Mouse (Mus musculus): ENCODE results near the gene Opcml.
A peak's percentile ranks its signal among the peaks of the same experiment; 100 is the strongest.

The Opcml gene

DNA sequence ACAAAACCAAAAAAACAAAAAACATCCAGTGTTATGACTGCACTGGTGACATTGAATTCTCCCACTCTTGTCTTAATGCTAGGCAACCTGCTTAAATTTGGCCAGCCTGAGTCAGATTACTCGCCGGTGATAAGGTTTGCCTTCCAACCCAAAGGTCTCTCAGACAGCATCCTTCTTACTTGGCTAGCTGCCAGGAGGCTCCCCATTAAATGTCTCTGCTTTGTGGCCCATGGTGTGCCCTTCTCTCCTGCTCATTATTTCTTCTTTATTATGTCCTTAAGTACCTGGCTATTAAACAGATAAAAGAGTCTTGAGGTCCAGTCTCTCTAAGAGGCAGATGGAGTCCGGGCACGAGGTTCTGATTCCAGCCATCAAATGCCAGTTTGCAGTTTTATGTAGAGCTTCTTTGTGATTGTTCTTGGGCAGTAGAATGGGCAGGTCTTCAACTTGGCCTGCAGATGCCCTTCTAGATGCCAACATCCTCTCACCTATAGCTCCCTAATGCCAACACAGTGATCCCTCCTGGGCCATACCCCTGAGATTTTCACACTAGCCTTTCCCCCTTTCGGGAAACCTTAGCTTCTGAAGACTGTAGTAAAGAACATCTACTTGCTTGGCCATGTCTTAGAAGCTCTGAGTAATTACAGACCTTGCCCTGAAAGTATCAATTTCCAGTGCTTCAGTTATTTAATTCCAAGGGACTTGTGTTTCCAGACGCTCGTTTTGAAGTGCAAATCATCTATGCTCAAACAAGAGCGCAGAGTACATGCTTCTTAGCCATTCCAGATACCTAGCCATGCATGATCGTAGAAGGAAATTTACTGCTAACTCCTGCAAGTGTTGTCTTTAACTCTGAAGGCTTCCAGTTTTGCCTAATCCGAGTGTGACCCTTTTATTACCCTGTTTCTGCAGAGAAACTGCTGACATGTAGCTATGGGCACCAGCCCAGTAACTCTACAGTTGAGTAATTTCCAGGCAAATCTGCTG lies 986.2 kb downstream of the Opcml start:
- peak; percentile 41 to 43 for DNase-seq

DNA sequence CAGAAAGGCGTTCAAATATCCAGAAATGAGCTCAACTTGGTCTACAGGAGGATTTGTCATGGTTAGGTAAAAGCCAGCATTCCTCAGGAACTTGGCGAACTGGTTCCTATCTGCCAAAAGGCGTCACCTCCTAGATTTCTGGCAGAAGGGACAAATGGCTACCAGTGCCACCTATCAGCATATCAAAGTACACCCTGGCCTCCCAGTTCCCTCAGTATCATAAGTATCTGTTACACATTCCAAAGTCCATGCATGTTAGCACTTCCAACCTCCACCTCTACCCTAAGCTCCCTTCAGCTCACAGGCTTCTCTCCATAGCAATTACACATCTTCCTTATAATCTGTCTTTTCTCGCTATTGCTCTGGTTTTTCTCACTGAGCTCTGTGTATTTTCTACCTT lies 993.3 kb downstream of the Opcml start:
- DNase-seq: no peak

DNA sequence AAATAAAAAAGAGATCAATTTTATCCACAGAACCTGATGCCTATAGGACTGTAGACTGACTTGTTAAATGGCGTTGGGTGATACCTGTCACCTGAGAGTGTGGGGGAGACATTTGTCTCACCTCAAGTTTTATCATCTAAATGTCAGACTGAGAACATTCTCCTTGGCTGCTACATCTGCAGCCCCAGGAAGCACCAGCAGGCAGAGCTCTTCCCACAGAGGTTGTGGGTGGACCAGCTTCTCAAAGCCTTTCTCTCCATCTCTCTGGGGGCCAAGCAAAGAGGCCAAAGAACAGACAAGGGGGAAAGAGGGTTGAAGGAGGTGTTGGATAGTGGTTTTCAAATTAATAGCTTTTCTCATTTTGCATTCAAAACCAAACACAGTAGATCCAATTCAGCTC lies 998.9 kb downstream of the Opcml start:
- DNase-seq: no peak

DNA sequence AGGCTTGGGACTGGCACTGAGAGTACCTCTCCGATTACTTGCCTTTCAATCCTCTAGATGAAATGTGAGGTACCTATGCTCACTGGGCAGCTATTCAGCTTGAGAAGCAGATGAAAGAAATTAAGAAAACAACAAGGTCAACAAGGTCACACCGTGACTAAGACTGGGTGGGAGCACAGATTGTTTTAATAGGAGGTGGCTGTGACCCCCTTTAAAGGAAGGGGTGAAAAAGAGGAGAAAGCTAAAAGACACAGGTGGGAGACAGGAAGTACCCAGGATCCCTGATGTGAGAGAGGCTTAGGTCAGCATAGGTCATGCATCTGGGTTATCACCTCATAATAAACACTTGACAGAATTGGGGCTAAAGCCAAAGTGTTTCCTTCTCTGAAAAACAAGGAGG lies 1009.5 kb downstream of the Opcml start:
- DNase-seq: no peak

DNA sequence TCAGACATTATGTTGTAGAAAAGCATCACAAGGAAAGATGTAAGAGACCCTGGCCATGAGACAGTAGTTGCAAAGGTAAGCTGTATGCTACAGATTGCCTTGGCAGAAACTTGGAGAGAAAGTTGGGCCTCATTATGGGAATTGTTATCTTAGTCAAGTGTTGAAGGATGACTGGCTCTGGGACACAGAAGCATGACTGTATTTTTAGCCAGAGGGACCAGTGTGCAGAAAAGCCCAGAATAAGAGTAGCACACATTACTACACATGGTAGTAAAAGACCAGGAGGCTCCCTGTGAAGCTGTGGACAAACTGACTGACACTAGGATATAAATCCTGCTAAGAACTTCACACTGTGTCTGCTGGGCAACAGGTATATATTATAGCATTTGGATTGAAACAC lies 1016.1 kb downstream of the Opcml start:
- no peak for DNase-seq

DNA sequence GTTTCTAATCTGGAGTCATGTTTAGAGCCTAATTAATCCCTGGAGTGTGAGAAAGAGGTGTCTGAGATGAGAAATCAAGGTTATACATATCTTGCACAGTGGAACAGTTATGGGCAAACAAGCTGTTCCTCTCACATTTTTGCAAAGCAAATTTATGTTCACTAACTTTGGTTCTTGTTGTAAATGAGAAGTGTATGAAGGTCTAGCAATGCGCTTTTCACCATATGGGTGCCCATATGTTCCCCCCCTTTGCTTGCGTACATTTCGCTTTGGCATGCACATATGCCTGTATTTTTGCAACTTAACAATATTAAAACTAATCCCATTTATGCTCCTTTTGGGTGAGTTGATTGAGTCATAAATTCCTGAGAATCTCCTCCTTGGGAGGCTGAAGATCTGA lies 1031.5 kb downstream of the Opcml start:
- no peak for DNase-seq

DNA sequence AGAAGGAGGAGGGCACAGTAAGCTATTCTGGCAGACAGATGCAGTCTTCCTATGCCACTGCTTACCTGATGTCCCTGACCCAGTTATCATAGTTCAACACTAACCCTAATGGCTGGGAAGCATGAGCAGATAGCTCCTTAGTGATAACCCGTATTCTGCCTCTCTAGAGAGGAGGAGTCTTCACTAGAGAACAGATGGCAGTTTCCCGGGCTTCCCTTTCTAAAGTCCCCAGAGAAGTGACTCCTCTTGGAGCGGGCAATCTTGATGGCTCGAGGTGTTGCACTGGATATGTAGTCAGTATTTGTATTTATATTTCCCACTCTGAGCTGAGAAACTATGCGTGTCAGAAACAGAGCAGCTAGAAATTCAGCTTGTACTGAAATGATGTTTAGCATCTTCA lies 1031.9 kb downstream of the Opcml start:
- DNase-seq: no peak

DNA sequence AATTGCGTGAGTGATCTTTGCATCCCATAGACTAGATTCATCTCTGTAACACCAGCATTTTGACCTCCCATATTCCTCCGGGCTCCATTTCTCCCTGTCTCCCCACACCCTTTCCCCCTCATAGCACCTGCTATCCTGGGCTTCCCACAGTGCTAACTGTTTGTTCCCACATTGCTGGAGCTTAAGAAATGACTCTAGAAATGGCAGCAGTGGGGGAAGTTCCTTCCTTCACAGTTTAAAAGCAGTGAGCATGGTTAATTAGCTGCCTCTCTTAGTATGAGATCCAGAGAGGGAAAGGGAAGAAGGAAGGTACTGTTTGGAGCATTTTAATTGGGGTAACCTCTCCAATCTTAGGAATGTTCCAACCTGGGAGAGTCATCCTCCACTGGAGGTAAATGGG lies 1035.2 kb downstream of the Opcml start:
- no peak for DNase-seq

DNA sequence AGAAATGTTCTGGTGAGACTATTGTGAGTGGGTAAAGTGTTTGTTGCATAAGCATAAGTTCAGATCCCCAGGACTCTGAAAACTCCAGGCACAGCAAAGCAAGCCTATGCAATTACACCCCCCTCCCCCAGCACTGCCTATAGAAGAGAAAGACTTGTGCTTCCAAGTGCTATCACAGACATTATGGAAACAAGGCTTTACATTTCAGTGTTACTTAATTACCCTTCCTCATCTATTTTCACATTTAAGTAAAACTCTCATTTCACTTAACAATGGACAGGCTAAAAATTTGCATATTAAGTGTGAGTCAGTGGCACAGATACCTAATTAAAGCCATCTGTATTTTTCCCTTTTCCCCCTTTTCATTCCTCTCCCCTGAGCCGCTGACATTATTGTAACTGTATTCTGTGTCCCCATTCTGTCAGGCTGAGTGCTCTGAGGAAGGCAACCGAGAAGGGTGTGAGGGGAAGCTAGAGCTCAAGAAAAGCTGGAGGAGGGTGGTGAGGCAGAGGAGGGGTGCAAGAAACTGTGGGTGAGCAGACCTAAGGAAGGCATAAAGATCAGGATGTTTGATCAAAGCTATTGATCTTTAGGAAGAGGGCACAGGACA lies 1055.5 kb downstream of the Opcml start:
- DNase-seq: no peak

DNA sequence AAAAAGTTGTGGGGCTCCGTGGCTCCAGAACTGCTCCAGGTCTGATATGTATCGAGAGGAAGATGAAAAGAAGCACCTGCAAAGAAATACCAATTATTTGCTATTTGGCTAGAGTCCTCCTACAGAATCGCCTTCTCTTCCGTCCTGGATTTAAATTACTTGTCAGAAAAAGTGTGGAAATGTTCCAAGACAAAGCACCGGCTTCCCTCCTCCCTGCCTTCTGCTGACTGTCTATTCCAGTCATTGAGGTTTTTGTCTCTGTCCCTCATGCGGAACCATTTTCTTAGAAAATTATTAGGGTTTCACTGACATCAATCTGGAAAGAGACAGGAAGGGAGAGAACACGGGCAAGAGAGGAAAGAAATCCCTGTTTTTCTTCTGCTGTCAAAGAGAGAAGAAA lies 1065.3 kb downstream of the Opcml start:
- peak in 1 of 2 experiments; percentile 24 for DNase-seq

DNA sequence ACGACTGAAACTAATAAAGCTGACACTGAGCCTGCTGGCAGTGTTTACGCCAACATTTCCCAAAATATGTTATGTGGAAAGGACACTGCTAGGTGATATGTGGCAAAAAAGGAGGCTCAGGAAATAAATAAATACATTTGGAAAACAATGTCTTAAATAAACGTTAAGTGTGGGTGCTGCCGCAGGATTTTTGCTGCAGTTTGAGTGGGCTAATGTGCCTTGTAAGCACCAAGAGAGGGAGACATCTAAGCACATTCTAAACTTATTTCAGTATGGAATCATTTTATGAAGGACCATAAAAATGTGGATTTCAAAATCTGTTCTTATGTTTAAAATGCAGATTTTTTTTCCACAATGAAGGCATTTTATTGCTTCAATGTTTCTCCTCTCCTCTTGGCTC lies 1071.4 kb downstream of the Opcml start:
- no peak for DNase-seq

DNA sequence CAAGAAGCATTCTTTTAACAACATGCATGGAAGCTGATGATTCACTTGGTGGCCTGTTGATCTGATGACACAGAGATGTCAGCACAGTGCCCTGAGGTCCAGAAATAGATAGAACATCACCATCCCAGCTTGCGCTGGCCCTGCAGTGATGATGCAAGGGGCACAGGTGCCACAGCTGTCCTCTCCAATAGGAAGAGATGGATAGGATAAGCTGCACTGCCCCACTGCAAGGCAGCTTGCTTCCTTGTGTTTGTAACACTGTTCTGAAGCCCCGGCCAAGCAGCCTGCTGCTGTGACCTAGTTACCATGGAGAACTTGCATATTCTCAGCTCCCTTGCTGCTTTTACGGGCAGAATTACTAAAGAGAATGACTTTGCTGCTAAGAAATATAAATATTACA lies 1076.7 kb downstream of the Opcml start:
- peak; percentile 49 to 50 for DNase-seq

DNA sequence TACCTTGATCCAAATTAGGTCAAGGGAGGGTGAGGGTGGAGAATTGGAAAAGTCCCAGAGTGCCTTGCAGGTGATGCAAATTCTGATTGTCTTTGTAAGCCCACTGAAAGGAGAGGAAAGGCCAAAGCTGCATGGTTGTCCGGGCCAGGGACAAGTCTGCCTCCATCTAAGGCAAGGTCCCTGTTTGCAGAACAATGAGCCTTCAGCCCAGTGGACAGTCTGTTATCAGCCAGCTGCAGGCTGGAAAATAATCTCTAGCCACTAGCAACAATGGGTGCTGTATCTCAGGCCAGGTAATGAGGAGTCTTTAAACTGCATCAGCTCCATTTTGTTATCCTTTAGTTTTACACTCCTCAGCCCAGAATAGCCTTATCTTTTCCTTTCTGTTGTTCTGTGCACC lies 1079.9 kb downstream of the Opcml start:
- DNase-seq: no peak

DNA sequence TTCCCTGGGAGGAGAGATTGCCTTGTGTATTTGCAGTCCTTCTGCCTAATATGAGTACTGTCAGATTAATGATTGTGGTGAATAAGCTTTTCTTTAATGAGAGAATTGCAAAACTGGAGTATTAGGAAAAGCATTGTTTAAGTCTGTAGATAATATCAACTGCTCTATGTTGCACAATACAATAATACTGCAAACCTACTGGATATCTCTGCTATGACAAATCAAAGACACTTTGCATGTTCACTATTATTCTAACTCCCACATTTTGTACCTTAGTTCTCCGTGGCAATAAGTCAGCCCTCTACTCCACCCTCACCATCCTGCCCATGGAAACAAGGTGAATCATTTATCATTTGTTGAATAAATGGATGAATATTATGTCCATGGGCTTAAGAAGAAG lies 1092.0 kb downstream of the Opcml start:
- DNase-seq: no peak

DNA sequence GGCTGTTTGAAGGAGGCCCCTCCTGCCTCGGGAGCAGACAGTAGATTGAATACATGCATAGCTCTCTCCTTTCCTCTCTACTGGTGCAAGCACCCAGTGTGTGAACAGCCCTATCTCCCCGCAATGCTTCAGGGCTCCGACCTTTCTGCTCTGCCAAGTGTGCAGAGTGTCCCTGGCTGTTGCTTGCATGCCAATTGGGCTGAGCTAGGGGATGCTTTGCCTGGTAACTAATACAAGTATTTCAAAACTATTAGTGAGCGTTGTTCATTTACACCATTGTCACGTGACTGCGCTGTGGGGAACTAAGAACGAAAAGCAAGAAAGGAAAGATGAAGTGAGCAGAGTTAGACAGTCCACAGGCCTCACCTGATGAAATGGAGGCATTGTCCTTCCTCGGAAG lies 1101.0 kb downstream of the Opcml start:
- no peak for DNase-seq

DNA sequence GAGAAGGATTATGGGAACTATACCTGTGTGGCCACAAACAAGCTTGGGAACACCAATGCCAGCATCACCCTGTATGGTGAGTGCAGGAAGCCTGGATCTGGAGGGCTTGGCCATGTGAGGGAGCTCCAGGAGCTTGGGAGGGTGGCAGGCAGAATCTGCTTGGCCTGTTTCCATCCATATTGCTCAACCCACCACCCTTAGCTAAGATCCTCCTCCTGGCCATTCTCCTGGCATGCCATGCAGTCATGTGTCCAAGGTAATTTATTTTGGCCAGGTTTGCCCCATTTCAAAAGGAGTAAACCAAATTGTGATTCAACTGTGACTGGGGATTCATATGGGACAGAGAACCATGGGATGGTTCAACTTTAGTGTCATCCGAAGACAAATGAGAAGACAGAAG lies 1112.7 kb downstream of the Opcml start:
- DNase-seq: no peak

DNA sequence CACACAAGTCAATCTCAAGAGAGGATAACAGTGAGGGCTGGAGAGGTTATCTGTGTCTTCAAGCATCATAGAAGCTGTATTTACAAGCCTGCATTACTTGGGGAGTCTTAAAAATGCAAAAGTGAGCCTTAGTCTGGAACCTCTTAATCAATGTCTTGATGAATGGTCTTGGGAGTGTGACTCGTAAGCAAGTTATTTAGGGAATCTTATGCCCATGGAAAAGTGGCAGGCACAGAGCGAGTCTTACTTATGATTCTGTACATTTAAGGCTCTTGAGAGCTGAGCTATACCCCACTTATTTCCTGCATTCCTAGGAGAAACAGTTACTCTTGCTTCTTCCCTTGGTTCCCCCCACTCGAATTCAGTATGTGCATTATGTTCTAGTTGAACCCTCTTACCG lies 1119.2 kb downstream of the Opcml start:
- no peak for DNase-seq

DNA sequence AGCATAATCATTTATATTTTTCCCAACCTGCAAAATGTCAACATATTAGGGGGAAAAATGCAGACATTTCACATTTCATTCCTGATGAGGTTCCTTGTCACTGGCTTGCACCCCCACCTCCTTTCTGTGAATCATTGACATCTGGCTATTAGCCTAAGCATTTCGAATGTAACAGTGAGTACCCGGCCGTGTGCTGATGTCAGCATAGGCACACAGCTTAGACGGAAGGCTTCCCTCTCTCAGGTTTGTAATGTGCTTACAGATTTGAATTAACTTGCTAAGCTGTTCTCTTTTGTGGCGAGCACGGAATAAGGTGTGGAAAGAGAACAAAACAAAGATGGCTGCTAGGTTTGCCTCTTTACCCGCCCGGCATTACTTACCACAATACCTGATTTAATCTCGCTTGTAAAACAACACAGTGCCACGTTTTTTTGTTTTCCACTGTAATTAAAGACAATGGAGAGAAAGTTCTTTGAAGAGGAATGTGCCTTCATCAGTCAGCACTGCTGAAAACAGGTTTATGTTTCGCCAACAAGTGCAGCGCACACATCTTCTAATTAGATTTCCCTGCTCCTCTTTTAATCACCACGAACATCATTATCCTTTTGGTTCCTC lies 1121.1 kb downstream of the Opcml start:
- no peak for DNase-seq

DNA sequence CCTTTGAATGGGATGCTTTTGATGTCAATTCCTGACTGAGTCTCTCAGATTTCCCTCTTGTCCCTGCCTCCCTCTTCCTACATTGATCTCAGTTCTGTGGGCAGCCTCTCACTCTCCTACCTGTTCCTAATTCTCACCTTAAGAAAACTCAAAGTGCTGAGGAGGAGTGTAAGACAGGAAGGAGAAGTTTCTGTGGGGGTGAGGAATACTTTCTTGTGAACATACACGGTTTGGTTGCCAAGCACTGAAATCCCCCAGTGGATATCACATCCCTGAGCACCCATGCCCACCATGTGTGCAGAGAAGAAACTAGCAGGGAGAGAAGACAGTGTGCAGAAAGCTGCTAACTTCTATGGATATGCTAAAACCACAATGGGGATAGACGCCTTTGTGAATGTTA lies 1141.5 kb downstream of the Opcml start:
- DNase-seq: no peak

DNA sequence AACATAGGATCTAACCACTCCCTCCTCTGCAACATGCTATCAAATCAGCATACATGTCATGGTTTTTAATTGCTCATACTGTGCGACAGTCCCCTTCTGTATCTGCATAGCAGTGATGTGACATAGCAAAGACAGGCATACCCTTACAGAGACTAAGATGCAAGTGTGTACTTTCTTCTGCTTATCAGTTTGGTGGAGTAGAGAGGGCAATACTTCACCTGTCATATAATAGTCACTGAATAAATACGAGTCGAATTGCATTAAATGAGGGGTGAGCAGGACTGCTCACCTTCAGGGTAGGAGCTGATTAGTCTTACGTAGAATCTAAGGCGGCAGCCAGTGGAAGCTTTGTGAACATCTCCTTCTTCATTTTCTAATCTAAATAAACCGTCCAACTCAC lies 1146.6 kb downstream of the Opcml start:
- DNase-seq: no peak

DNA sequence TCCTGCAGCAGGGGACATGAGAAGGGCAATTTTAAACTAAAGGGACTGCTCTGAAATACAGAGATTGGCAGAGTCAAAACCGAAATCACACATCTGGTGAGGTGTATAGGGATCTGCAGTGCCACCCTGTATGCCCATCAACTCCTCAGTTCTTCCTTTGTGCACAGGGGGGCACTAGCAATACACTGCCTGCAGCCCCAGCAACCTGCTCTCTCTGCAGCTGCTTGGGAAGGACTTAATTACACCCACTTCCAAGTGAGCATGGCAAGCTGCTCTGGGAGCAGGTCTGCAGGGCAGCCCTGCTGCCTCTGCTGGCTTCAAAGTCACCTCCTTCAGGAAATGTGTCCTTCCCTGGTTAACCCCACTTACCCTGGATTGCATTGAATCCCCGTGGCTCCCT lies 1147.4 kb downstream of the Opcml start:
- peak; percentile 17 to 29 for DNase-seq

DNA sequence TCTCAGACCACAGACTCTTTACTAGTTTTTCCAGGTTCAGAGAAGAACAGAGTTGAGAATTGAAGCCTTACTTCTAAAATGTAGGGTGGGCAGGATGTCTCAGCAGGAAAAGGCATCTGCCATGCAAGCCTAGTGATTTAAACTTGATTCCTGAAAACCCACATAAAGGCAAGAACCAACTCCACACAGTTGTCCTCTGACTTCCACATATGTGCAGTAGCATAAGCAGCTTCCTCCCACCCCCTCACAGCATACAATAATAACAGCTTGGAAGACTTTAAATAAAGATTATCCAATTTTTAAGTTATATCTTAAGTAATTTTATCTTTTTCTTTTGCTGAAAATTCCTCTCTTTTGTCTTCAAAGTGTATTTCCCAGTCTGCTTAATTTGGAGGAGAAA lies 1150.3 kb downstream of the Opcml start:
- no peak for DNase-seq

DNA sequence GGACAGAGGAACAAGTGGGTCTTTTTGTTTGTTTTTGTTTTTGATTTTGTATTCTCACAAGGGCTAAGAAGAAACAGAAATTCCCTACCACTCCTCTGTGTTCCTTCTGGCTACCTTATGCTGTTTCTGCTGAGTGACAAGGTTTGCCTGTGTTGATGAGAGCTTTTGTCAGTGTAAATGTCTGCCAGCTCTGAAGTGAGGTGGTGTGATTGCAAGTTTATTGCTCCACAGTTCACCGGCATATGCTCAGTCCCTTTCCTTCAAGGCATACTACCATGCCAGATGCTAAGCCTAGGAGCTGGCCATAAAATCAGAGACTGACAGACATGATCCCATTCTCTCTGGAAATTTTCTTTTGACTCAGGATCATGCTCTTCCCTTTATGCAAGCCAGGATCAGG lies 1178.9 kb downstream of the Opcml start:
- DNase-seq: no peak

Data from cerebellum, postnatal 10 days (tissue).